Mouse (Mus musculus) megakaryocyte, embryonic 14.5 days (primary cell): ENCODE data around the gene Olfr2. TPM values are rescaled to one million over a fixed set of nuclear protein-coding genes. Genes with fewer than 3 reads are reported as not detected.

Experiments
- H3K27me3 ChIP-seq: replicated peaks from 2 replicates; pipeline ENCODE3; 2012; ENCODE audit warnings: inconsistent platforms
- H3K36me3 ChIP-seq: replicated peaks from 2 replicates; pipeline ENCODE3; 2012; ENCODE audit warnings: low read length, inconsistent platforms, mixed read lengths
- H3K4me1 ChIP-seq: 2 replicates; pipeline ENCODE4 v1.6.1; 2012; ENCODE audit warnings: inconsistent platforms
- H3K4me3 ChIP-seq: replicated peaks from 2 replicates; pipeline ENCODE3; 2012; ENCODE audit warnings: moderate library complexity, mild to moderate bottlenecking, inconsistent platforms
- H3K9me3 ChIP-seq: 2 replicates; pipeline ENCODE4 v1.6.1; 2012; ENCODE audit warnings: inconsistent platforms
- FLI1 ChIP-seq: IDR thresholded peaks from 2 replicates; pipeline ENCODE4 v1.6.1; 2012; ENCODE audit warnings: low read length, inconsistent platforms, mixed read lengths
- GATA1 ChIP-seq: IDR thresholded peaks from 3 replicates; pipeline ENCODE4 v1.6.1; 2012; ENCODE audit warnings: mixed read lengths, low read length, inconsistent platforms, borderline replicate concordance
- polyA plus RNA-seq: library from polyadenylated mRNA; stranded (reverse); fragments of >175 nt; gene quantifications from 2 replicates; pipeline ENCODE4 v1.2.3, GENCODE M21; 2012; ENCODE audit warnings: low replicate concordance; ENCODE audit not compliant: insufficient read depth

The Olfr2 gene
- polyA plus RNA-seq, 1 experiment, result not detected

- no peak within 1 kb of the TSS for H3K4me3 ChIP-seq
- no peaks in the 10 kb centered on the region for H3K4me1 ChIP-seq
- no peaks in the 10 kb centered on the region for H3K9me3 ChIP-seq
- H3K36me3 ChIP-seq, result no peaks in the 10 kb centered on the region
- no peaks in the 10 kb centered on the region for H3K27me3 ChIP-seq
- TF ChIP-seq FLI1, result no peak
- TF ChIP-seq GATA1, result no peak
These were observed 42.0 kb downstream of the Olfr2 start, which contains the start of gene Olfr6 for GRCm38 (mm10) chr7:106963837-106964236. Olfr6 (minus strand) TSS chr7:106963937.

GRCm38 (mm10) chr7:106948212-106948611 lies 57.7 kb downstream of the Olfr2 start, which contains the start of gene Olfr710:
Olfr710 (minus strand) TSS chr7:106948312.
- no peaks in the 10 kb centered on the region for H3K4me1 ChIP-seq
- no peak within 1 kb of the TSS for H3K4me3 ChIP-seq
- no peaks in the 10 kb centered on the region for H3K27me3 ChIP-seq
- H3K36me3 ChIP-seq, result no peaks in the 10 kb centered on the region
- TF ChIP-seq GATA1, result no peak
- no peak for TF ChIP-seq FLI1
- H3K9me3 ChIP-seq, result no peaks in the 10 kb centered on the region

Other genes with a start within 250 kb of the Olfr2 start
- not detected in 2 replicates for gene Olfr699, start 212.9 kb downstream of the Olfr2 start, polyA plus RNA-seq
- gene Olfr700, start 197.2 kb downstream of the Olfr2 start, polyA plus RNA-seq, result not detected in 2 replicates
- not detected in 2 replicates for gene Olfr701, start 191.9 kb downstream of the Olfr2 start, polyA plus RNA-seq
- gene Olfr702, start 172.2 kb downstream of the Olfr2 start, polyA plus RNA-seq, result not detected in 2 replicates
- 0.58 TPM in 1 of 2 replicates, not detected in the other for gene Olfr703, start 162.7 kb downstream of the Olfr2 start, polyA plus RNA-seq
- gene Olfr704, start 142.9 kb downstream of the Olfr2 start, polyA plus RNA-seq, result not detected in 2 replicates
- not detected in 2 replicates for gene Olfr705, start 129.2 kb downstream of the Olfr2 start, polyA plus RNA-seq
- not detected in 2 replicates for gene Olfr706, start 117.9 kb downstream of the Olfr2 start, polyA plus RNA-seq
- gene Olfr707, start 104.8 kb downstream of the Olfr2 start, polyA plus RNA-seq, result not detected in 2 replicates
- gene Olfr1532-ps1, start 98.1 kb downstream of the Olfr2 start, polyA plus RNA-seq, result not detected in 2 replicates
- gene Olfr709-ps1, start 73.9 kb downstream of the Olfr2 start, polyA plus RNA-seq, result not detected in 2 replicates
- not detected in 2 replicates for gene Olfr710, start 57.8 kb downstream of the Olfr2 start, polyA plus RNA-seq
- not detected in 2 replicates for gene Olfr6, start 42.1 kb downstream of the Olfr2 start, polyA plus RNA-seq
- gene Olfr711, start 30.6 kb downstream of the Olfr2 start, polyA plus RNA-seq, result not detected in 2 replicates
- not detected in 2 replicates for gene Olfr713, start 25.1 kb upstream of the Olfr2 start, polyA plus RNA-seq
- not detected in 2 replicates for gene Olfr714, start 64.9 kb upstream of the Olfr2 start, polyA plus RNA-seq
- not detected in 2 replicates for gene Olfr17, start 87.1 kb upstream of the Olfr2 start, polyA plus RNA-seq
- not detected in 2 replicates for gene Olfr715b, start 104.3 kb upstream of the Olfr2 start, polyA plus RNA-seq
- gene Olfr715, start 125.0 kb upstream of the Olfr2 start, polyA plus RNA-seq, result not detected in 2 replicates
- not detected in 2 replicates for gene Olfr716, start 132.3 kb upstream of the Olfr2 start, polyA plus RNA-seq
- gene Nlrp14, start 160.9 kb upstream of the Olfr2 start, polyA plus RNA-seq, result not detected in 2 replicates
- not detected in 2 replicates for gene Rbmxl2, start 203.4 kb upstream of the Olfr2 start, polyA plus RNA-seq